Mouse (Mus musculus) embryonic facial prominence, embryonic 14.5 days (tissue): ENCODE data around the gene Tet1. TPM values are rescaled to one million over a fixed set of nuclear protein-coding genes. Genes with fewer than 3 reads are reported as not detected.
"Not testable (repeated sequence)": the region's sequence is repeated elsewhere in the genome, so short reads cannot be mapped to it uniquely, and the experiment has no call there.

ENCODE experiments used
- ATAC-seq: fragments of 200-750 bp; cut with Nextera tagmentation; 2 replicates; pipeline ENCODE4 v1.8.0; 2017; ENCODE audit warnings: low read depth, moderate number of reproducible peaks, moderate TSS enrichment
- DNase-seq: peaks from one replicate; pipeline ENCODE4 v3.0.0-alpha.2; 2015; ENCODE audit warnings: low spot score
- H3K27ac ChIP-seq: fragments of 300-500 bp; sonication (generic); replicated peaks from 2 replicates; pipeline ENCODE4 v1.5.1; 2014; ENCODE audit warnings: low read depth, mild to moderate bottlenecking, low read length, moderate library complexity
- H3K27me3 ChIP-seq: fragments of 300-500 bp; sonication (generic); replicated peaks from 2 replicates; pipeline ENCODE4 v1.6.1; 2014; ENCODE audit warnings: low read length; ENCODE audit not compliant: control insufficient read depth, insufficient read depth
- H3K36me3 ChIP-seq: fragments of 300-500 bp; sonication (generic); 2 replicates; pipeline ENCODE4 v1.6.1; 2014; ENCODE audit warnings: low read length, mixed read lengths; ENCODE audit not compliant: control insufficient read depth, insufficient read depth
- H3K4me1 ChIP-seq: fragments of 300-500 bp; sonication (generic); 2 replicates; pipeline ENCODE4 v1.6.1; 2014; ENCODE audit warnings: antibody characterized with exemption, low read length; ENCODE audit not compliant: control insufficient read depth, insufficient read depth
- H3K4me2 ChIP-seq: fragments of 300-500 bp; sonication (generic); 2 replicates; pipeline ENCODE4 v1.6.1; 2014; ENCODE audit warnings: low read depth, mild to moderate bottlenecking, low read length, moderate library complexity, mixed read lengths
- H3K4me3 ChIP-seq: fragments of 300-500 bp; sonication (generic); 2 replicates; pipeline ENCODE4 v1.5.1; 2014; ENCODE audit warnings: low read depth, mild to moderate bottlenecking, low read length
- H3K9ac ChIP-seq: fragments of 300-500 bp; sonication (generic); 2 replicates; pipeline ENCODE4 v1.6.1; 2014; ENCODE audit warnings: low read depth, mild to moderate bottlenecking, low read length, moderate library complexity, mixed read lengths
- H3K9me3 ChIP-seq: fragments of 300-500 bp; sonication (generic); 2 replicates; pipeline ENCODE4 v1.6.1; 2016; ENCODE audit warnings: low read length; ENCODE audit not compliant: control insufficient read depth
- WGBS: fragments of 180-500 bp; shearing (Covaris S2); extraction: QIAGEN DNeasy Blood & Tissue Kit; methylation state at CpG from one replicate; pipeline ENCODE4 v1.1.7; 2014; 5-methylcytosine and 5-hydroxymethylcytosine counted together
- polyA plus RNA-seq: library from polyadenylated mRNA; unstranded; fragments of >200 nt; fragmentation: Nextera tagmentation; extraction: Ambion mirVana; gene quantifications from 2 replicates; pipeline ENCODE4 v1.2.1, GENCODE M21; 2014

Tet1 gene
- polyA plus RNA-seq, 1 experiment from 2014 or later = 22.2 TPM

DNA sequence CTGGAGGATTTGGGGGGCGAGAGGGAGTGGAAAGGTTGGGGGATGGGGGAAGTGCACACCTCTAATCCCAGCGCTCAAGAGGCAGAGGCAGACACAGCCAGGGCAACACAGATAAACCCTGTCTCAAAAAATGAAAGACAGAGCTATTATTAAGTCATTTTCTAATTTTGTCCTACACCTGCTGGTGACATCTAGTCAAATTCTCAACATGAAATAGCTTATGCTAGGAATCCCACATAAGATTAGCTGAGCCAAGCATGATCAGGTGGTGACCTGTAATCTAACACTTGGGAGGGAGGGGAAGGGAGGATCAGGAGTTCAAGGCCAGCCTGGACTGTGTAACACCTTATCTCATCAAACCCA, 115.7 kb downstream of the Tet1 start:
- Histone ChIP-seq H3K4me3 (peak overlapping the region; percentile 95), H3K4me2 (peak overlapping the region; percentile 56), H3K9me3 (no peaks in the 10 kb centered on the region), H3K36me3 (peaks cover 24% of the 10 kb centered on the region), H3K27ac (peak overlapping the region; percentile 97), H3K27me3 (no peaks in the 10 kb centered on the region), H3K9ac (peak overlapping the region; percentile 97; the same call in 1 of the 2 replicates), H3K4me1 (0 out of 2 replicates have a peak, but pooled peaks cover 3% of the 10 kb centered on the region)
- ATAC-seq (no peak), DNase-seq (peak; percentile 29)
- WGBS = 31% methylated on average over 2 of the region's 2 CpGs

DNA sequence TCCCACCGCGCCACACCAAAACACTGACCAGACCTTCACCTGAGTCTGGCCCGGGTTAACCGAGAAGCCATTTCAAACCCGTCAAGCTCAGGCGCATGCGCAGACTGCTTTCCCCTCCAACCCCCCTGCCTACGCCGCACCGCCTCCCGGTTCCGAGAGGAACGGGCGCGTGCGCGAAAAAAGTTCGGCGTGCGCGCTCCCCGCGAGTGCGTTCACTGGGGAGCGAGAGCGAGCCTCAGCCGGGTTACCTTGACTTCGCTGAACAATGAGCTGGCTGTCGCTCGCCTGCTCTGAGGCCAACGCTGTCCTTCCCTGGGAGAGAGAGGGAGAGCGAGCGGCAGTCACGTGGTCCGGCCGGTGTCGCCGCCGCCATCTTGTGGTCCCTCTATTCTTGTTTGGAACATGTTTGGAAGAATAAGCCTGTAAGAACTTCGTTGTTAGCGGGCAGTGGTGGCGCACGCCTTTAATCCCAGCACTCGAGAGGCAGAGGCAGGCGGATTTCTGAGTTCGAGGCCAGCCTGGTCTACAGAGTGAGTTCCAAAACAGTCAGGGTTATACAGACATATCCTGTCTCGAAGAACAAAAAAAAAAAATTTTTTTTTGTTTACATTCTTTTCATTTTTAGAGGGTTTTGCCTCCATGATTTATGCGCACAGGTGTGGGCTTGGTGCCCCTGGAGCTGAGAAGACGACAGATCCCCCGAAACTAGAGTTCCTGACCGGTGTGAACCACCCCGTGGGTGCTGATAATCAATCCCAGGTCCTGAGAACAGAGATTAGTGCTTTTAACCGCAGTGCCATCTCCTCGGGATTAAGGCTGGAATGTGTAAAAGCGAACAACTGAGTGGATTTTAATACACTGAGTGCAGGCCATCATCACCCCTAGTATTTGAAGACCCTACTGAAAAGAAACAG, 116.4 kb downstream of the Tet1 start, which contains the start of gene Ccar1:
Ccar1 (minus strand) TSS at position 110 of the 914 bp plus-strand sequence.
- peak; percentile 99 for DNase-seq
- H3K4me1 ChIP-seq = 0 out of 2 replicates have a peak, but pooled peaks cover 3% of the 10 kb centered on the region
- 4% methylated on average over 37 of the region's 55 CpGs for WGBS

DNA sequence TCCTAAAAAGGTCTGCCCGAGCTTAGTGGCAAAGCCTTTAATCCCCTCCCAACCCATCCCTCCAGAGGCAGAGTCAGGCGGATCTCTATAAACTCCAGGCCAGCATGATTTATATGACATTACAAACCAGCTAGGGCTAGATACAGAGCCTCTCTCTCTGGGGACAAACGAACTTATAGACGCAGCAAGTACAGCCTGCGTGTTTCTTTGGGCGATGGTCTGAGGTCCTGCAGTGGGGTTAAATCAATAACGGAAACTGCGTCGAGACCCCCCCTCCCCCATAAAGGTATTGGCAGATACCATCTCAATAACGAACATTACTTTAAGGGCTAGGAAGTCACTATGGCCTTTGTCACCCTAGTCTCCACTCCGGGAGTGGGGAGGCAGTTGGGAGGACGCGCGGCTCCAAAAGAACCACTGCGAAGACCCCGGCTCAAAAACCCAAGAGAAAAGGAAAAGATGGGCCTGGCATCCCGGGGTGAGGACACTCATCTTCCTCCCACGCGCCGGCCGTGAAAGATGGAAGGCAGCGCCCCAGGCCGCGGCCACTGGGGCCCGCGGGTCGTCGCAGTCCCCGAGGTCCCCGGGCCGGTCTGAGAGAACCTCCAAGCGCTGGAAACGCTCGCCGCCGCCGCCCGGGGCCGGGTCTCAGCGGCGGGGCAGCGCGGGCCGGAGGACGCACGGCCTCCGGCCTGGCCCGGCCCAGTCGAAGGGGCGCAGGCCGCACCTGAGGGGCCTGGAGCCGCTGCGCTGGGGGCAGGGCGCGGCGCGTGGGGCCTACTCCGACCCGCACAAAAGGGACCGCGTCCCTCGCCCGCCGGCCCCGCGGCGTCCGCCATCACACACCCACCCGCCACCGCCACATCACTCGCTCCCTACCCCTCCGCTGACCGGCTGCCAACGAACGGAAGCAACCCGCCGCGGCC, 117.3 kb downstream of the Tet1 start:
- 0 out of 2 replicates have a peak, but pooled peaks cover 3% of the 10 kb centered on the region for H3K4me1 ChIP-seq
- ATAC-seq (peak; percentile 79), DNase-seq (peak; percentile 26)
- H3K36me3 ChIP-seq = peaks cover 39% of the 10 kb centered on the region
- no peaks in the 10 kb centered on the region for H3K9me3 ChIP-seq
- H3K27ac ChIP-seq = peak overlapping the region; percentile 97
- H3K4me3 ChIP-seq = peak overlapping the region; percentile 95
- peak overlapping the region; percentile 59 for H3K4me2 ChIP-seq
- H3K27me3 ChIP-seq = no peaks in the 10 kb centered on the region
- 2% methylated on average over 43 of the region's 78 CpGs for WGBS
- H3K9ac ChIP-seq = peak overlapping the region; percentile 97

More for the DNA sequence above, 116.4 kb downstream of the Tet1 start, which contains the start of gene Ccar1:
- peak within 1 kb of the TSS; percentile 59 for H3K4me2 ChIP-seq
- H3K9ac ChIP-seq = peak within 1 kb of the TSS; percentile 97
- H3K36me3 ChIP-seq = peaks cover 30% of the 10 kb centered on the region
- peak; percentile 99 for ATAC-seq
- no peaks in the 10 kb centered on the region for H3K9me3 ChIP-seq
- peak within 1 kb of the TSS; percentile 95 for H3K4me3 ChIP-seq
- peak within 1 kb of the TSS; percentile 97 for H3K27ac ChIP-seq
- H3K27me3 ChIP-seq = no peaks in the 10 kb centered on the region

DNA sequence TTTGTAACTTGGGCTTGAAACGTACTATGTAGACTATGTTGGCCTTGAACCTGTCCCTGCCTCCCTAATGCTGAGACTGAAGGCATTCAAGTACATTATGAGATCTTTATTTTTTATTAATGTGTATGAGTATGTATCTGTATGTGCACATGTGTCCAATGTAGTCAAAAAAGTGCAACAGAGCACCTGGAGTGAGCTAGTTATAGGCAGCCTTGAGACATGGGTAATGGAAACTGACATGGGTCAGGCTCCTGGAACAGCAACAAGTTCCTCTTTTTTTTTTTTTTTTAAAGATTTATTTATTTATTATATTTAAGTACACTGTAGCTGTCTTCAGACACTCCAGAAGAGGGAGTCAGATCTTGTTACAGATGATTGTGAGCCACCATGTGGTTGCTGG, 127.0 kb downstream of the Tet1 start:
- not testable (repeated sequence) for H3K4me1 ChIP-seq, H3K9ac ChIP-seq, ATAC-seq, H3K4me2 ChIP-seq, H3K4me3 ChIP-seq, DNase-seq, H3K9me3 ChIP-seq, H3K27me3 ChIP-seq, H3K27ac ChIP-seq
- WGBS = 81% methylated on average over 1 of the region's 1 CpGs
- H3K36me3 ChIP-seq = peaks cover 96% of the 10 kb centered on the region

Other genes starting within 250 kb of the Tet1 start
- 1.2 and 2.8 TPM in 2 replicates for gene Stox1, start 182.9 kb downstream of the Tet1 start, polyA plus RNA-seq
- gene Ccar1, start 116.7 kb downstream of the Tet1 start, polyA plus RNA-seq = 103 and 104 TPM in 2 replicates
- gene Slc25a16, start 11.6 kb upstream of the Tet1 start, polyA plus RNA-seq = 13.9 and 15.0 TPM in 2 replicates
- 11.0 and 11.9 TPM in 2 replicates for gene Dna2, start 38.0 kb upstream of the Tet1 start, polyA plus RNA-seq
- 23.5 and 26.3 TPM in 2 replicates for gene Rufy2, start 71.2 kb upstream of the Tet1 start, polyA plus RNA-seq
- gene Hnrnph3, start 115.2 kb upstream of the Tet1 start, polyA plus RNA-seq = 51.8 and 56.4 TPM in 2 replicates
- gene Pbld2, start 115.3 kb upstream of the Tet1 start, polyA plus RNA-seq = 1.1 and 1.5 TPM in 2 replicates
- gene Pbld1, start 151.2 kb upstream of the Tet1 start, polyA plus RNA-seq = 0.56 and 0.58 TPM in 2 replicates
- 1.1 TPM in 1 of 2 replicates, not detected in the other for gene Atoh7, start 190.7 kb upstream of the Tet1 start, polyA plus RNA-seq